Mouse (Mus musculus) MN1 (cell line): ENCODE results near the gene Zfp229.
"Not testable (repeated sequence)": the region's sequence is repeated elsewhere in the genome, so short reads cannot be mapped to it uniquely, and the experiment has no call there.

ENCODE experiments used
- DNase-seq: peaks from one replicate; pipeline ENCODE4 v3.0.0-alpha.2; 2016; ENCODE audit warnings: low spot score

The Zfp229 gene

GRCm38 (mm10) chr17:21730495-21730894 is at the start of gene Zfp229:
Gene Zfp229, plus strand, starts transcription at chr17:21730795.
- DNase-seq, result not testable (repeated sequence)

GRCm38 (mm10) chr17:21691560-21691959 is 39.0 kb upstream of the Zfp229 start, which contains the start of gene Gm10226:
Gene Gm10226, plus strand, starts transcription at chr17:21691860.
- no peak for DNase-seq

DNA sequence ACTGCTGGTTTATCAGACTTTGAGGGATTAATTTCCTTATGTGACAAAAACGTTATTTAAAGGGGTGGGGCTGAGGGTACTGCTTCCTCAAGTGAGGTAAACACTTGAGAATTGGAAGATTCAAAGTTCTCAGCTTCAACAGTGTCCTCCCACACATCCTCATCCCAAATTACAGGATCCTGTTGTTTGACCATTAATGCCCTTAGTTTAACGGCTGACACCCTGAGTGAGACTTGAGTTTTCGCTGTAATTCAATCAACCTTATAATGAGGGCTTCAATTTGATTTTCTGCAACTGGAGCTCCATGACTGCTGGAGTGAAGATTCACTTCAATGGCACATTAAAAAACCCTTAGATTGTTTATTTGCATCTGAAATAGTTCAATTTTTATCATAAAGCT is 37.3 kb upstream of the Zfp229 start:
- DNase-seq, result no peak

GRCm38 (mm10) chr17:21696073-21696472 is 34.5 kb upstream of the Zfp229 start:
- no peak for DNase-seq

DNA sequence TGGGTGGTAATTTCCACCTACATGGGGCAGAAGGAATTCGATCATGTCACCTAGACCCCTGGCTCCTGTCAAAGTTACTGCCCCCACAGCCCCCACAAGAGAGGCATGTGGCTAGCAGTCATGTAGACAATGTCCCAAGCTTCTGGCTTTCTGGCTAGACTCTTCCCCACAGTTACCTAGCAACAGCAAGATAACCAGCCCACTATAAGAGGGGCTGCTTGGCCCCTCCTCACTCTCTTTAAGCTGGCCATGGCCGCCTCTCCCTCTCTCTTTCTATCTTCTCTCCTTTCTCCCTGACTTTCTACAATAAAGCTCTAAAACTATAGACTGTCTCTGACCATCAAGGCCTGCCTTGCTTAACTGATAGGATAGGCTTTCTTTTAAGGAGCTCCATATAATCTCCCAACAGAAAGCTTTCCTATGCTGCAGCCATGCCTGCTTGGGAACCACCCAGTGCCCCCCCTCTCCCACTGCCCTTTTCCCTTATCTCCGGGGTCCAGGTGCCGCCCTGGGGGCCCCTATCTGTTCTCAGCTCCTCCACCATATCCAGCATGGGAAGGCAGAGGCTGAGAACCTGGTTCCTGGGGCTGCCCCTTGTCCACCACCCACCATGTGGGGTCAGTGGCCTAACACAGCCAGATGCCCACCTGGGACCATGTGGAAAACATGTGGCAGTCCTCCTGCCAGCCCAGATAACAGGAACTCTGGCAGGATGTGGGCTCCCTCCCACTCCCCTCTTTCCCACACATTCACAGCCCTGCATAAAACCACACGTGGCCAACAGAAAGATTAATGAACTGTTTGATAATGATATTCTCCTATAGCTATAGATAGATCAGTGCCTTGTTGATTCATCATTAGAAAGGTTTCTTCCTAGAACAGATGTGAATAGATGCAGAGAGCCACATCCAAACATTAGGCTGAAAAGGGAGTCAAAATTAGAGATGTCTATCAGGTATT is 28.0 kb upstream of the Zfp229 start:
- no peak for DNase-seq

GRCm38 (mm10) chr17:21703414-21703813 is 27.2 kb upstream of the Zfp229 start:
- no peak for DNase-seq

- peak; percentile 94 for DNase-seq
Observed at GRCm38 (mm10) chr17:21707343-21707996, 23.1 kb upstream of the Zfp229 start, which contains the start of gene Zfp760. Gene Zfp760, plus strand, starts transcription at chr17:21707741.

DNA sequence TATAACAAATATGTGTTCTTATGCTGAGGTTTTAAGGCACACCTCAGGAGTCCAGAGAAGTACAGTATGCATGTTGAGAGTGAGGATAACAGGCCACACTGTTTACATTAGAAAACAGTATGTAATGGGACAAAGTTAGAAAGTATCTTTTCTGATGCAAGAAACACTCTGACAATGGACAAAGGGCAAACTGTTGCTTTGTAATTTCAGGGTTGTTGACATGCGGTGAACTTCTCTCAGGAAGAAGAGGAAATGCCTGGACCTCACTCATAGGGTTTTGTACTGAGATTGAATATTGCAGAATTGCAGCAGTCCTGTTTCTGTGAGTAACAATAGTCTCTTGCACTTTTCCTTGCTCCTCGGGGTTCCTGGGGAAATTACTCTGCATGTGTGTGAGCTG is 22.2 kb upstream of the Zfp229 start:
- DNase-seq, result no peak

DNA sequence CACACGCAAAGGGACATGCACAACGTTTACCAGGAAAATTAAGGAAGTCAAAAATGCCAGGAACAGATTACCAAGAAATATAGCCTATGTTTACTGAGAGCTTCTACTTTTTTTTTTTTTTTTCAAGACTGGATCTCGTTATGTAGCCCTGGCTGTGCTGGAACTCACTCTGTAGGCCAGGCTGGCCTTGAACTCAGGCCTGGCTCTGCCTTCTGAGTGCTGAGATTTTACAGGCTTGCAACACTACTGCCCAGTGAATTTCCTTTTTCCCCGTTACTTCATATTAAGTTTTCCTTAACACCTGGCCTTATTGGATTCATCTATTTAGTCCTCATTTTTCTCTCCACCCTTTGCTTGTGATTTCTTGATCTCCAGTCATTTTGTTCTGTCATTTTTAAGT is 2.5 kb downstream of the Zfp229 start:
- no peak for DNase-seq

- DNase-seq, result peak; percentile 90
Observed at GRCm38 (mm10) chr17:21733529-21734031, 3.0 kb downstream of the Zfp229 start.

GRCm38 (mm10) chr17:21752791-21753190 is 22.2 kb downstream of the Zfp229 start:
- DNase-seq, result no peak

DNA sequence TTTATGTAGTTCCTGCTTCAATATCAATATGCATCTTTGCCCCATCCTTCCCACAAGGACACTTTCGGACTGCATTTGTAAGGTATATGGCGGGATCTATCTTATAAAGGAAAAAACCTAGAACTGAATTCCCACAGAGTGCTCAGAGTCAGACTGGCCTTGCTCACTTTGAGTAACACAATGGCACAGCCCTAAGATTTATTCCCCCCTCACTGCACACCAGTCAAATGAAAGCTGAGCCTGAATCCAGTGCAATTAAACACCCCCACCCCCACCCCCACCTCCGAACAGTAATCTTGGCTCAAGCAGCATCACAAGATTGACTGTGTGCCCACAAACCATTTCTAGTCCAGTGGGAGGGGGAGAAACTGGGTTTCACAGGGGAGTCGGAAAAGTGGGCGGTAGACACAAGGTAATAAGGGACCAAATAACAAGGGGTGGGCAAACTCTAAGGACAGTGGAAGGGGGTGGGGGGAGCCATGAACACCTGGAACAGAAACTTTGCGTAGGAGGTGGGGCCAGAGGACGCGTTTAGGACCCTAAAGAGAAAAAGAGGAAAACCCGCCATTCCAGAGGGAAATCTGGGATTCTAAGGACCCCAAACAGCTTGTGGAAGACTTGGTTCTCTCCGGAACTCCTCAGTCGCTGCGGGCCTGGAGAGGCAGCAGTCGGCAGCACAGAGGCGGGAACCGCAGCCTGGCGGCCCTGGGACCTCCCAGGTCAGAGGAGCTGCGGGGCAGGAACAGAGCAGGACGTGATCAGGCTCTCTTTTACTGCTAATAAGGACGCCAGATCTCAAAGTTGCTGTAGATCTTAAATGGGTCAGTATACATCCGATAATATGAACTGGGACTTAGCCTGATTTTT is 23.0 kb downstream of the Zfp229 start:
- no peak for DNase-seq

DNA sequence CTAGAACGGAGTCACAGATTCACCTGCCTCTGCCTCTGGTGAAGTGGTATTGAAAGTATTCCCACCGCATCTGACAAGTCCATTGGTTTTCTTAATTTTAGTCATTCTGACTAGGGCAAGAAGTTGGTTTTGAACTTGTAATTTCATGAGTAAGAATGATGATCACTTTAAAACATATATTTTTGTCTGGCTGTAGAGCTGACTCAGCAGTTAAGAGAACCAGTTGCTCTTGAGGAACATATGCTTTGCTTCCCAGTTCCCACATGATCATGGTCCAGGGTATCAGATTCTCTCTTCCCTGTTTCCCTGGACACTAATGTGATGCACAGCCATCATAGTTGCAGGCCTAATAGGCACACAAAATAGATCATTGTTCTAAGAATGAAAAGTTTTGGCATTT is 39.7 kb downstream of the Zfp229 start:
- DNase-seq, result no peak

DNA sequence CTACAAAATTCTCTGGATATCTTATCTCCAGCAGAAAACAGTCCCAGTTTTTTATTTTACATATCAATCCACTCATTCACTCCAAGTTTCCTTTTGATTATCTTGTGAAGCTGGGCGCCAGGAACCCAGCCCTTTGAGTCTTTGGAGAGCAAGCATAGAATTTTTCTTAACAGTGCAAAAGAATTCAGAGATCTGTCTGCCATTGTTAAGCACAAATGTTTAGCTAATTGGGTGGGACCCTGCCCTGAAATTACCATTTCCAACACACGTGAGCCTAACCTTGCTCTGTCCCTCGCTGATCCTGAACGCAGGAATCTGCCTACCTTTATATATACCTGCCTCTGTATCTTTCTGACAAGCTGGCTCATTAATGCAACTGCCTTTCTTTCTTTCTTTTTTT is 61.7 kb downstream of the Zfp229 start:
- DNase-seq, result no peak

- DNase-seq, result not testable (repeated sequence)
Observed at GRCm38 (mm10) chr17:21801373-21801772, 70.8 kb downstream of the Zfp229 start.
